In the genomic region with DNA sequence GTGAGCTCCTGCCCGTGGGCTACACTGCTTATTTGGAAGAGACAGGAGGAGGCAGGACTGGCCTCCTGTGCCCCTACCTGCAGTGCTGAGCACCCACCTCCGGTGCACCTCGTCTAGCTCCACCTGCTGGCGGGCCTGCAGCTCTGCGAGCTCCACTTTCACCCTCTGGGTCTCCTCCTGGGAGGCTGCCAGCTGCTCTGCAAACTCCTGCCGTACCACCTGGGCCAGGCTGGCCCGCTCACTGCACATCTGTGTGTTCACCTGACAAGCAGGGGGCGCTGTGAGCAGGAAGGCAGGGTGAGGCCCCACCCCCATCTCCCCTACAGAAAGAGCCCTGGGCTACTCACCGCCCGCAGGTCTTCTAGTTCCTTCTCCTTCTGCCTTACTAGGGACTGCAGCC, we compare ENCODE assay signal across 9 mouse cellular contexts. TPM values are rescaled to one million over a fixed set of nuclear protein-coding genes. Genes with fewer than 3 reads are reported as not detected.
A peak's percentile ranks its signal among the peaks of the same experiment; 100 is the strongest.
DNase-seq lines count a peak whose midpoint lies in the region; ATAC-seq and TF ChIP-seq lines count a peak whose summit lies in the region.
"Had no signal": no experiment of that assay in that cellular context is flagged by ENCODE, and none has a peak within 500 bp of the region (broad histone marks: within the 10 kb centered on the region; RNA-seq: fewer than 3 reads in every experiment).

No protein-coding gene starts in this region.

- H3K9ac ChIP-seq in heart, embryonic 15.5 days, result no peak overlapping the region
- H3K9ac ChIP-seq in limb, embryonic 11.5 days (ENCODE audit: low read length), result no peak overlapping the region
- H3K9ac ChIP-seq in midbrain, embryonic 16.5 days (ENCODE audit: low read depth, low read length), result no peak overlapping the region

- H3K4me1 ChIP-seq in heart, embryonic 15.5 days (replicated peaks), result peaks cover 10% of the 10 kb centered on the region; the same call in 1 of the 2 replicates
- H3K4me1 ChIP-seq in limb, embryonic 11.5 days (ENCODE audit: control insufficient read depth, insufficient read depth, low read length), result no peaks in the 10 kb centered on the region
- no peaks in the 10 kb centered on the region for H3K4me1 ChIP-seq in midbrain, embryonic 16.5 days (ENCODE audit: control insufficient read depth, insufficient read depth, low read length)

- 24% methylated on average over 10 of the region's 10 CpGs for WGBS in heart, embryonic 15.5 days
- 36% methylated on average over 10 of the region's 10 CpGs for WGBS in limb, embryonic 11.5 days
- 33% methylated on average over 10 of the region's 10 CpGs for WGBS in midbrain, embryonic 16.5 days

- H3K27ac ChIP-seq in layer of hippocampus, adult 2 months, result no peak overlapping the region
- H3K27ac ChIP-seq in heart, embryonic 15.5 days, result 0 out of 2 replicates have a peak overlapping the region, but pooled peaks have one; percentile 38
- no peak overlapping the region for H3K27ac ChIP-seq in limb, embryonic 11.5 days (replicated peaks; ENCODE audit: low read depth, low read length)
- no peak overlapping the region for H3K27ac ChIP-seq in midbrain, embryonic 16.5 days (ENCODE audit: low read length)
- H3K27ac ChIP-seq: embryonic facial prominence, embryonic 12.5 days had no signal

- TF ChIP-seq CTCF in layer of hippocampus, adult 2 months (conservative IDR thresholded peaks at IDR 0.05), result peak; percentile 95

- peak overlapping the region; percentile 34 for H3K4me2 ChIP-seq in heart, embryonic 15.5 days
- no peak overlapping the region for H3K4me2 ChIP-seq in limb, embryonic 11.5 days (ENCODE audit: low read depth, severe bottlenecking)
- no peak overlapping the region for H3K4me2 ChIP-seq in midbrain, embryonic 16.5 days (ENCODE audit: low read length)
- H3K4me2 ChIP-seq: embryonic facial prominence, embryonic 12.5 days had no signal

- no peaks in the 10 kb centered on the region for H3K9me3 ChIP-seq in heart, embryonic 15.5 days (replicated peaks)
- H3K9me3 ChIP-seq in limb, embryonic 11.5 days (ENCODE audit: control insufficient read depth, low read length), result no peaks in the 10 kb centered on the region
- no peaks in the 10 kb centered on the region for H3K9me3 ChIP-seq in midbrain, embryonic 16.5 days (replicated peaks; ENCODE audit: control insufficient read depth, low read length, poor library complexity, severe bottlenecking)
- H3K9me3 ChIP-seq: embryonic facial prominence, embryonic 12.5 days had no signal

- DNase-seq in layer of hippocampus, adult 2 months (ENCODE audit: low spot score in 2 of 2), result peak in 1 of 2 experiments; percentile 56
- no peak for DNase-seq in layer of hippocampus, postnatal 36 days
- DNase-seq in MN1 (ENCODE audit: low spot score), result peak; percentile 69
- peak; percentile 58 to 78 for DNase-seq in cerebellum, postnatal 36 days
- DNase-seq in limb, embryonic 11.5 days (ENCODE audit: low spot score), result peak; percentile 66
- peak; percentile 72 for DNase-seq in thymus, postnatal 14 days

- no peak overlapping the region for H3K4me3 ChIP-seq in layer of hippocampus, adult 2 months
- no peak overlapping the region for H3K4me3 ChIP-seq in heart, embryonic 15.5 days
- no peak overlapping the region for H3K4me3 ChIP-seq in limb, embryonic 11.5 days (ENCODE audit: low read depth, low read length)
- H3K4me3 ChIP-seq in midbrain, embryonic 16.5 days (ENCODE audit: low read depth, low read length), result no peak overlapping the region
- H3K4me3 ChIP-seq: embryonic facial prominence, embryonic 12.5 days had no signal

- no peaks in the 10 kb centered on the region; the same call in 1 of the 2 replicates for H3K27me3 ChIP-seq in heart, embryonic 15.5 days
- no peaks in the 10 kb centered on the region for H3K27me3 ChIP-seq in limb, embryonic 11.5 days (ENCODE audit: control insufficient read depth, insufficient read depth, low read length)
- H3K27me3 ChIP-seq in midbrain, embryonic 16.5 days (ENCODE audit: control insufficient read depth, insufficient read depth, low read depth, low read length), result no peaks in the 10 kb centered on the region
- H3K27me3 ChIP-seq: embryonic facial prominence, embryonic 12.5 days had no signal

- peaks cover 10% of the 10 kb centered on the region; the same call in 1 of the 2 replicates for H3K36me3 ChIP-seq in heart, embryonic 15.5 days
- peaks cover 9% of the 10 kb centered on the region; the same call in 1 of the 2 replicates for H3K36me3 ChIP-seq in limb, embryonic 11.5 days (ENCODE audit: control insufficient read depth, insufficient read depth, low read length)
- peaks cover 18% of the 10 kb centered on the region for H3K36me3 ChIP-seq in midbrain, embryonic 16.5 days (ENCODE audit: control insufficient read depth, insufficient read depth, low read length)

- peak; percentile 47 for ATAC-seq in heart, embryonic 15.5 days (replicated peaks; ENCODE audit: insufficient number of reproducible peaks, insufficient read depth, low FRiP score, low read depth)
- peak; percentile 16; the same call in 1 of the 2 replicates for ATAC-seq in limb, embryonic 11.5 days (ENCODE audit: insufficient number of reproducible peaks, low FRiP score, low TSS enrichment, low read depth)
- peak; percentile 10; the same call in 1 of the 2 replicates for ATAC-seq in midbrain, embryonic 16.5 days

RNA-seq across cellular contexts. Expression of a gene that starts 18.3 kb away (rescaled TPM):
- 100 to 1,000 TPM; 196 to 207 TPM for total RNA-seq in layer of hippocampus, adult 2 months (2021)
- total RNA-seq in layer of hippocampus, postnatal 36 days (2021), result 100 to 1,000 TPM; 213 to 224 TPM
- polyA plus RNA-seq in heart, embryonic 15.5 days (2015; fragmentation: Nextera tagmentation; extraction: Ambion mirVana), result 0.68 and 2.5 TPM in 2 replicates
- 1.5 and 1.8 TPM in 2 replicates for polyA plus RNA-seq in limb, embryonic 11.5 days (2014; fragmentation: Nextera tagmentation; extraction: Ambion mirVana)
- 42.3 and 46.5 TPM in 2 replicates for polyA plus RNA-seq in midbrain, embryonic 16.5 days (2015; fragmentation: Nextera tagmentation; extraction: Ambion mirVana)

RNA-seq across cellular contexts. Expression of a gene that starts 21.3 kb away (rescaled TPM):
- 10 to 100 TPM; 35.6 to 37.0 TPM for total RNA-seq in layer of hippocampus, adult 2 months (2021)
- total RNA-seq in layer of hippocampus, postnatal 36 days (2021), result 10 to 100 TPM; 28.7 to 33.0 TPM
- 9.9 and 16.5 TPM in 2 replicates for polyA plus RNA-seq in heart, embryonic 15.5 days (2015; fragmentation: Nextera tagmentation; extraction: Ambion mirVana)
- polyA plus RNA-seq in limb, embryonic 11.5 days (2014; fragmentation: Nextera tagmentation; extraction: Ambion mirVana), result 30.5 and 33.7 TPM in 2 replicates
- polyA plus RNA-seq in midbrain, embryonic 16.5 days (2015; fragmentation: Nextera tagmentation; extraction: Ambion mirVana), result 29.5 and 30.4 TPM in 2 replicates

RNA-seq across cellular contexts. Expression of a gene that starts 33.2 kb away (rescaled TPM):
- total RNA-seq in layer of hippocampus, adult 2 months (2021), result 10 to 100 TPM; 16.3 to 17.1 TPM
- total RNA-seq in layer of hippocampus, postnatal 36 days (2021), result 10 to 100 TPM; 15.1 to 16.9 TPM
- 13.2 and 17.0 TPM in 2 replicates for polyA plus RNA-seq in heart, embryonic 15.5 days (2015; fragmentation: Nextera tagmentation; extraction: Ambion mirVana)
- 16.9 and 18.6 TPM in 2 replicates for polyA plus RNA-seq in limb, embryonic 11.5 days (2014; fragmentation: Nextera tagmentation; extraction: Ambion mirVana)
- polyA plus RNA-seq in midbrain, embryonic 16.5 days (2015; fragmentation: Nextera tagmentation; extraction: Ambion mirVana), result 20.7 and 21.3 TPM in 2 replicates

RNA-seq across cellular contexts. Expression of a gene that starts 33.4 kb away (rescaled TPM):
- 10 to 100 TPM; 35.2 to 46.9 TPM for total RNA-seq in layer of hippocampus, adult 2 months (2021)
- total RNA-seq in layer of hippocampus, postnatal 36 days (2021), result 10 to 100 TPM; 34.7 to 35.9 TPM
- polyA plus RNA-seq in heart, embryonic 15.5 days (2015; fragmentation: Nextera tagmentation; extraction: Ambion mirVana), result 80.9 and 84.1 TPM in 2 replicates
- 71.3 and 71.4 TPM in 2 replicates for polyA plus RNA-seq in limb, embryonic 11.5 days (2014; fragmentation: Nextera tagmentation; extraction: Ambion mirVana)
- polyA plus RNA-seq in midbrain, embryonic 16.5 days (2015; fragmentation: Nextera tagmentation; extraction: Ambion mirVana), result 41.4 and 46.8 TPM in 2 replicates

Comparison
In these comparisons a context has a peak if more than half of its experiments do, and no peak if none do; other contexts are left out.
1. DNase-seq: peak in MN1 (single experiment), cerebellum, postnatal 36 days (2 of 2), limb, embryonic 11.5 days (single experiment) and thymus, postnatal 14 days (single experiment); none in layer of hippocampus, postnatal 36 days (0 of 2).
2. RNA of a gene that starts 18.3 kb away (polyA plus RNA-seq): 42.3 to 46.5 TPM in midbrain, embryonic 16.5 days; 1.5 to 1.8 TPM in limb, embryonic 11.5 days and 0.68 to 2.5 TPM in heart, embryonic 15.5 days; every median in the first group is over 10 times any median in the second.
3. Peak in every context shown above with its lines, with median percentiles within 50 percentile points of each other: ATAC-seq.